Mouse (Mus musculus) thymus, postnatal 36 days (tissue): ENCODE measurements around the gene Fam227a.

Source experiments
- DNase-seq, 2 experiments: peaks; one replicate each; pipeline ENCODE4 v3.0.0; 2022; ENCODE audit warnings: mixed read lengths in 2 of 2

The Fam227a gene

GRCm38 (mm10) chr15:79609226-79609625, 49.5 kb downstream of the Fam227a start:
- DNase-seq: no peak

- no peak for DNase-seq
Observed at GRCm38 (mm10) chr15:79608214-79608613, 50.5 kb downstream of the Fam227a start.

- peak; percentile 34 to 35 for DNase-seq
Observed at GRCm38 (mm10) chr15:79607757-79608156, 51.0 kb downstream of the Fam227a start.

DNA sequence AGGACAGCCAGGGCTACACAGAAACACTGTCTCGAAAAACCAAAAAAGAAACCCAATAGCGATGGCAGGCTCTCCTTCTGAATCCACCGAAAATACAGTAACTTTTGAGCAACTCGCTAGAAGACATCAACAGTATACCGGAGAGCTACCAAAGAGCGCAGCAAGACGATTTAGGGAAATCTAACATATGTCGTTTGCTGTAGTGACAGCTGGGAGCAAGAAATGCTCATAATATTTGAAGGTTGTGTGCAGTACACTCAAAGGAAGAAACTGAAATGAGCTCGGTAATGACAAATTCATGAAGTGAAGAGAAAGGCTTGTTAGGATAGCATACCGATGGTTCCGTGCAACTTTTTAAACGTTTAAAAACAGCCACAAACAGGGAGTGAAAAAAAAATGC, 52.6 kb downstream of the Fam227a start:
- DNase-seq: no peak

DNA sequence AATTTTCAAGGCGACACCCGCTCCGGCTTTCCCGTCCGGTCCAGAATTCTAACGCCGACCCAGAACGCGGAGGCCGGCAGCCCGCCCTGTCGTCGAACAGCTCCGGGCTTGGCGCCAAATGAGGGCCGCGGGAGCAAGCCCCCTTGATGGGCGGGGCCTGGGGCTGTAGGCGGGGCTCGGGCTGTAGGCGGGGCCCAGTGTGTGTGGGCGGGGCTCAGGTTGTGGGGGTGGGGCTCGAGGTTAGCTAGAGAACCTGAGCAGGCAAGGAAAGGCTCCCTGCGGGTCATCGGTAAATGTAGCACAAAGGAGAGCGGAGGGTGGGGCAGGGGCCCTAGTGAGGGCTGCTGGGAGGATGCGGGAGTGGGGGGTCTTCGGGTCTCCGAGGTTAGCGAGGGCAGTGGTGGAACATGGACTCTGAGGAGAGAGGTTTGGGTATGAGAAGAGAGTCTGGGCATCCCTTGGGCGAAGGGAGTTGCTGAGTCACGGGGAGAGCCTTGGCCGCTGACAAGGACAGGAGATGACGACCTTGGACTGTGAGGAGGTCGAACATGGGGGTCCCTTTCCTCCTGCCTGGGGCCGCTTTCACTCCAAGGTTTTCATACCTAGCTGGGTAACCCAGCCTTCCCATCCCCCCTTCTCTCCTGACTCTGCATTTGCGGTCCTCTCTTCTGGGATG, 53.6 kb downstream of the Fam227a start, which contains the start of gene Dmc1:
Dmc1 (minus strand) TSS at position 120 of the 676 bp plus-strand sequence.
- peak; percentile 49 to 55 for DNase-seq

- DNase-seq: no peak
Observed at GRCm38 (mm10) chr15:79600176-79600575, 58.6 kb downstream of the Fam227a start.

GRCm38 (mm10) chr15:79598715-79599114, 60.0 kb downstream of the Fam227a start:
- no peak for DNase-seq

DNA sequence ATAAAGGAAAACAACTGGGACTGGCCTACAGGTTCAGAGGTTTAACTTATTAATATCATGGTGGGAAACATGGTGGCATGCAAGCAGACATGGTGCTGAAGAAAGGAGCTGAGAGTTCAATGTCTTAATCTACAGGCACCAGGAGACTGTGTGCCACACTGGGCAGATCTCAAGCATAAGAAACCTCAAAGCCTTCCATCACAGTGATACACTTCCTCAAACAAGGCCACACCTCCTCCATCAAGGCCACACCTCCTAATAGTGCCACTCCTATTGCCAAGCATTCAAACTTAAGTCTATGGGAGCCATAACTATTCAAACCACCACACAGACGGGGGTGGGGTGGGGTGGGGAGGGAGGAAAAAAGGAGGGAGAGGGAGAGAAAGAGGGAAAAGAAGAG, 77.2 kb downstream of the Fam227a start:
- no peak for DNase-seq

DNA sequence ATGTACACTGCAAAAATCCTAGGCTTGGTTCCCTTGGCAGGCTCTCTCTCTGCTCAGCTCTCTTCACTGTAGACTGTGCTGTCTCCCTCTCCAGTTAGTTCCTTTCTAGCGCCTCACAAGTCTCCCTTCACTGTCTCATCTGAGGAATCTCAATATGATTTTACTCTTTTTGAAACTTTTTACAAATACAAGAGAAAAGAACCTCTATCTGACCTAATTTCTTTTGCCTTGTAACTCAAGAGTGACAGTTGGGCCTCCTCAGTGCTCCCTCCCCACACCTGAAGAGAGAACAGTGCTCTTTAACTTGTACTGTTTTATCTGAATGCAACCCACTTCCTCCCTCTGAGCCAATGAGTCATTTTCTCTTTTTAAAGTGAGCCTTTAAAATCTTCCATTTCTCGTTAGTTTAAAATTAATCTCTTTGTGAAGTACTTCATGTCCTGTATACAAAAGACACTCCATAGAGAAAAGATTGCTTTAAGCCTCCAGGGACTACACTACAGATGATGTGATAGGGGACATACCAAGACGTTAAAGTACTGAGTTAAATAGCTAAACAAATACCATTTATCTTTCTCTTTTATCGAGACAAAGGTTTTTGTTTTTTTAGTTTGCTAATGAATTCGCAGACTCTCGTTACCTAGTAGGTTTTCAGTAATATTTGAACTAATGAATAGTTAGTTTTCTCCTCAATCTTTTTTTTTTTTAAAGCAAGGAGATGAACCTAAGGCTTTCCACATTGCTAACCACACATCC, 80.9 kb downstream of the Fam227a start:
- peak; percentile 30 to 68 for DNase-seq

- DNase-seq: peak in 1 of 2 experiments; percentile 8
Observed at GRCm38 (mm10) chr15:79576947-79577346, 81.8 kb downstream of the Fam227a start.

- no peak for DNase-seq
Observed at GRCm38 (mm10) chr15:79575543-79576222, 83.1 kb downstream of the Fam227a start.

DNA sequence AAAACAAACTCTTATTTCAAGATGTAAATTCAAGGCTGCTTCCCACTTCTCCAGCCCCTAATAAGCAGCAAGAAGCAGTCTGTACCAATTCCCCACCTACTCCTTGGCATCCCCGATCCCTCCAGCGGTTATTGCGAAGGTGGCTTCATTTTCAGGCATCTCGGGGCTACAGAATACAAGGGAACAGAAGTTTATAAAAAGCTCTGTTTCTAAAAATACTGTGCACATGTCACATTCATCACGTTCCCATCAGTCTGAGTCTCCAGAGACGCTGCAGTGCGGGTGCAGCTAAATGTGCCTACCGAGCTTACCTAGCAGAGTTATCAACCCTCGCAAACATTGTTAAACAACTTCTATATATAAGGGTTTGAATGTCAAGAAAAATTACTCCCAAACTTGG, 96.3 kb downstream of the Fam227a start:
- no peak for DNase-seq

DNA sequence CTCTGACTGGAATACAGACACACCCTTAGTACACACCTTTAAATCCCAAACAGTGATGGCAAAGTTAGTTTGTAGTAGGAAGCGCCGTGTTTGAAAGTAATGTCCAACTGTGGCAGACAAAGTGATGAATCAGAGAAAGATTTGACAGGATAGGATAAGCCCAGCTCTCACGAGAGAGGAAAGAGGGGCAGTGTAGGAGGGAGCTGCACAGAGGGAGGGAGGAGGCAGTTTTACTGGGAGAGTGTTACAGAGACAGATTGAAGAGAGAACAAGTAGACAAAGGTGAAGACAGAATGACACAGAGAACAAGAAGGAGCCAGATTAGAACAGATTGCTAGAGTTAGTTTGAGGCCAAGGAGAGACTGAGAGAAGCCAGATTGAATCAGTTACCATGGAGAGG, 99.1 kb downstream of the Fam227a start:
- no peak for DNase-seq
